Mouse (Mus musculus): Measurements from ENCODE around the gene Gdi1. TPM values are rescaled to one million over a fixed set of nuclear protein-coding genes. Genes with fewer than 3 reads are reported as not detected.

Gdi1 gene
- polyA plus RNA-seq (2015; fragmentation: Nextera tagmentation; extraction: Ambion mirVana): 950 and 1,103 TPM in 2 replicates

DNA sequence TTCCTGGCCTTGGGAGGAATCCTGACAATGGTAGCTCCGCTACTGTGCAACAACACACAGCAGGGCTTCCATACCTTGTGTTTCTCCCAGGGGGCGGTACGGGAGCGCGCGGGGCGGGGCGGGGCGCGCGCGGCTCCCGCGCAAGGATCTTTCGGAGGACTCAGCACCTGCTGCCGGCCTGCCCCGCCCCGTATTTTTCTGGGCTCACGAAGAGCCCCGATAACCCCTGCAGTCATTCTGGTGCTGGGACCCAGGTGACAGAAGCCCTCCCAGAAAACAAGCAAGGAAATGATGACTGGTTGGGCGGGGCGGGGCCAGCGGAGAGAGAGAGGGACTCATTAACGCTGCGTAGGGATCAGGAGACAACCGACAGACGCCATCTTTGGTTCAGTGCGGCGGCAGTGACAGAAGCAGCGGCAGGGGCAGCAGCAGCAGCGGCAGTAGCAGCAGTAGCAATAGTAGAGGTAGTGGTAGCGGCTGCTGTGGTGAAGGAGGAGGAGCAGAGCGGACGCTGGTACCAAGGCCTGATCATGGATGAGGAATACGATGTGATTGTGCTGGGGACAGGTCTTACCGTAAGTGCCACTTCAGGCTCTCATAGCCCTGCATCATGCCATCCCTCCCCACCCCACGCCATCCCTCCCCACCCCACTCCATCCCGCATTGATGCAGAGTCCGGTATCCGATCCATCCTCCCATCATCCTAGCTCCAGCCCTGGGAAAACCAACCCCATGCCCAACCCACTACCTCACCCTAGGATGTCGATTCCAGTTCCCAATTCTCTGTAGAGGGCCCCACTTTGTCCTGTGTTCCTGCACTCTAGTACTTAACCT, at the start of gene Gdi1:
Gene Gdi1, plus strand, starts transcription at position 132 of the 834 bp plus-strand sequence.
- Histone ChIP-seq H3K4me1 (replicated peaks; ENCODE audit: control insufficient read depth, insufficient read depth, low read length) (peaks cover 11% of the 10 kb centered on the region), H3K36me3 (ENCODE audit: control insufficient read depth, insufficient read depth) (peaks cover 6% of the 10 kb centered on the region; the same call in 1 of the 2 replicates), H3K4me2 (ENCODE audit: low read length) (peak within 1 kb of the TSS; percentile 70), H3K27me3 (replicated peaks; ENCODE audit: control insufficient read depth, insufficient read depth, low read length) (no peaks in the 10 kb centered on the region), H3K4me3 (replicated peaks; ENCODE audit: low read length) (peak within 1 kb of the TSS; percentile 67), H3K9ac (replicated peaks; ENCODE audit: low read depth, low read length) (peak within 1 kb of the TSS; percentile 76), H3K27ac (ENCODE audit: low read length) (peak within 1 kb of the TSS; percentile 96), H3K9me3 (ENCODE audit: control insufficient read depth, low read length) (no peaks in the 10 kb centered on the region)
- 18% methylated on average over 41 of the region's 41 CpGs for WGBS
- peak; percentile 84 for ATAC-seq

DNA sequence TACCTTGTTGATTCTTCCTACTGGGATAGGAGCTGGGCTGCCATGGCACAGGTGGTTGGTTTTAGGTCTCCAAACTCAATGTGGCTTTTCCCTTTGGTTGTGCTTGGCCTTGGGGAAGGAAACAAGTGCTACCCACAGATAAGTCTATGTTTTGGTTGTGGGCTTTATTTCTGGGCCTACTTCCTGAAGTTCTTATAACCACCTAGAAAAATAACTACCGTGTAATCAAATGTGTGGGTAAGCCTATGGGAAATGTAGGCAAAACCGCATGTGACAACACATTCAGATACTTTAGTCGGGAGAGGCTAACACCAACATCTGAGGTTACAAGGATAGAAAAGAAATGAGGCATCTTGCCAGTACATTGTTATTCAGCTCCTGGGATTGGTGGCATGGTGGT, 47.1 kb upstream of the Gdi1 start:
- no peak for ATAC-seq
- Histone ChIP-seq H3K9me3 (ENCODE audit: control insufficient read depth, low read length) (no peaks in the 10 kb centered on the region), H3K9ac (replicated peaks; ENCODE audit: low read depth, low read length) (no peak overlapping the region), H3K27ac (ENCODE audit: low read length) (no peak overlapping the region), H3K36me3 (ENCODE audit: control insufficient read depth, insufficient read depth) (no peaks in the 10 kb centered on the region), H3K4me3 (replicated peaks; ENCODE audit: low read length) (no peak overlapping the region), H3K4me2 (ENCODE audit: low read length) (no peak overlapping the region), H3K4me1 (replicated peaks; ENCODE audit: control insufficient read depth, insufficient read depth, low read length) (peaks cover 6% of the 10 kb centered on the region), H3K27me3 (replicated peaks; ENCODE audit: control insufficient read depth, insufficient read depth, low read length) (no peaks in the 10 kb centered on the region)
- 95% methylated on average over 3 of the region's 3 CpGs for WGBS

DNA sequence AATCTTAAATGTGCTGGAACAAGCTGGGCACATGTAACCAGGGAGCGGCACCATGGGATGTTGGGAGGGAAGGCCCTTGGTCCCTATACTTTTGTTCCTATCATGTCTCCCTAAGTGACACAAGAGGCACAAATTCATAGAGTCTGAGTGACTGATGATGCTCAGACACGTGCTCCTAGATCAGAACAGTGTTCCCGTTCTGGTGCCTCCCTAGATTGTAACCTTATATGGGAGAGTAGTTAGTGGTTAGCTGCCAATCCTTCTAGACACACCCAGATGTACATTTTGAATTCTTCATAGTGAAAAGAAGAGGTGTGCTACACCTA, 35.1 kb upstream of the Gdi1 start:
- 28% methylated on average over 3 of the region's 3 CpGs for WGBS
- H3K27ac ChIP-seq (ENCODE audit: low read length): peak overlapping the region; percentile 98
- ATAC-seq: peak; percentile 37
- H3K4me1 ChIP-seq (replicated peaks; ENCODE audit: control insufficient read depth, insufficient read depth, low read length): peaks cover 6% of the 10 kb centered on the region; the same call in 1 of the 2 replicates
- H3K27me3 ChIP-seq (replicated peaks; ENCODE audit: control insufficient read depth, insufficient read depth, low read length): no peaks in the 10 kb centered on the region
- H3K36me3 ChIP-seq (ENCODE audit: control insufficient read depth, insufficient read depth): peaks cover 4% of the 10 kb centered on the region
- H3K9me3 ChIP-seq (ENCODE audit: control insufficient read depth, low read length): no peaks in the 10 kb centered on the region
- H3K4me3 ChIP-seq (replicated peaks; ENCODE audit: low read length): peak overlapping the region; percentile 44
- peak overlapping the region; percentile 56 for H3K4me2 ChIP-seq (ENCODE audit: low read length)
- H3K9ac ChIP-seq (replicated peaks; ENCODE audit: low read depth, low read length): peak overlapping the region; percentile 66

DNA sequence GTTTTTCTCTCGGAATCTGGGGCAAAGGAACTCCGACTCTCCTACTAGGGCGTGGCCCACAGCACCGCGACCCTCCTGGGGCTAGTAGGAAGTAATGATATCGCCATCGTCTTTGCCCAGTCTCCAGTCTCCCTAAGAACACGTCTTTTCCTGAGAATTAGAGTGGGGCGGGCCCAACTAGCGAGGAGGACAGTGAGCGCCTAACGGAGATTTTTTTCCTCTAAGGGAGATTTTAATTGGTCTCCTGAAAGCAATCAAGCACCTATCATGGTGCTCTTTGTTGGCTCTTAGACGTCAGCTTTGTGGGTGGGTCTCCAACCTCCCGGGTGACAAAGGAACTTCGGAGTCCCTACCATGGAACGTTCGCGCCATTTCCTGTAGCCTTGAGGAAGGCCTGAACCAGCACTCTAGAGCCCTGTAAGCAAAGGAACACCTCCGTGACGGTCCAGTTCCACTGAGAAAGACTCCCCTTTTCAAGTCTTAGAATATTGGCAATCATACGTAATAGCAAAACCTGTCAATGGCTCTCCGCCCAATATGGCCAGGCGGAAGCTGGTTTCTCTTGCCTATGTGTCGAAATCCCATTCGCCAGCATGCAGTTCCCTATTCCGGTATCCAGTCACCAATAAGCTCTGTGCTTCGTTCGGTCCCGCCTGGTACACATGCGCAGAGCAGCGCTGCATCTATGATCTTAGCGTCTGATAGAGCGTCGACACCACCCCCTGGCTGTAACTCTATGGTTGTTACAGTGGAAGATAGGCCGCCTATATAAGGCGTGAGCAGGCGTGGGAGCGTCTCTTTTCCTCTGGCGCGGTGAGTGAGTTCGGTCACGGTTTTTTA, 34.5 kb upstream of the Gdi1 start, which contains the start of gene Rpl10:
Gene Rpl10, plus strand, starts transcription at position 751 of the 840 bp plus-strand sequence.
- Histone ChIP-seq H3K27ac (ENCODE audit: low read length) (peak within 1 kb of the TSS; percentile 98), H3K4me2 (ENCODE audit: low read length) (peak within 1 kb of the TSS; percentile 71), H3K4me3 (replicated peaks; ENCODE audit: low read length) (peak within 1 kb of the TSS; percentile 44), H3K27me3 (replicated peaks; ENCODE audit: control insufficient read depth, insufficient read depth, low read length) (no peaks in the 10 kb centered on the region), H3K9ac (replicated peaks; ENCODE audit: low read depth, low read length) (peak within 1 kb of the TSS; percentile 66), H3K36me3 (ENCODE audit: control insufficient read depth, insufficient read depth) (peaks cover 4% of the 10 kb centered on the region), H3K9me3 (ENCODE audit: control insufficient read depth, low read length) (no peaks in the 10 kb centered on the region), H3K4me1 (replicated peaks; ENCODE audit: control insufficient read depth, insufficient read depth, low read length) (peaks cover 6% of the 10 kb centered on the region; the same call in 1 of the 2 replicates)
- 20% methylated on average over 42 of the region's 42 CpGs for WGBS
- peak; percentile 94 for ATAC-seq

DNA sequence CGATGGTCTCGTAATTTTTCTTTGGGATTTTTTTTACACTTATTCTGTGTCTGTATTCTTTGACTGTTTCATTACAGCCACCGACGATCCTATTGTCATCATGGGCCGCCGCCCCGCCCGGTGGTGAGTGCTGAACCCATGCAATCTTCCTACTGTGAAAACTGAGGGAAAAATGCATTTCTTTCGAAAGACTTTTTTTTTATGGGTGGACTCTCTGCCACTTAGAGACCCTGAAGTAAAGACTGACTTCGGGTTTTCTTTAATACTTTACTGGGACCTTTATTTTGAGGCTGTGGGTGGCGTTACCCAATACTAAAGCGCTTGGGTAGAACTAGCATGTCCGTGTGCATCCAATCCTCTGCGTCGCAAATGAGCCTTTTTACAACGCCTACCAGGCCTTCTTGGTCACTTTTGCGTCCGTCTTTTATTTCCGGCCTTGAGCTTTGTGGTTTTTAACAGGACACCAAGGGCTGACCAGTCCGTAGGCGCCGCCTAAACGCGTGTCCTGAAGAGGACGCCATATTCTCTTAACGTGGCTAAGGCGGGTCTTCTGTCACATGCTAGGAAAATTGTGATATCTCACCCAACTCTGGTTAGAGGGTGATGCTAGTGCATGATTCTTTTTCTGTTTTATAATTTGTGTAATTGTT, 33.8 kb upstream of the Gdi1 start:
- Histone ChIP-seq H3K4me1 (replicated peaks; ENCODE audit: control insufficient read depth, insufficient read depth, low read length) (peaks cover 6% of the 10 kb centered on the region; the same call in 1 of the 2 replicates), H3K9ac (replicated peaks; ENCODE audit: low read depth, low read length) (peak overlapping the region; percentile 58), H3K4me3 (replicated peaks; ENCODE audit: low read length) (peak overlapping the region; percentile 44), H3K36me3 (ENCODE audit: control insufficient read depth, insufficient read depth) (peaks cover 4% of the 10 kb centered on the region), H3K27me3 (replicated peaks; ENCODE audit: control insufficient read depth, insufficient read depth, low read length) (no peaks in the 10 kb centered on the region), H3K4me2 (ENCODE audit: low read length) (peak overlapping the region; percentile 71), H3K9me3 (ENCODE audit: control insufficient read depth, low read length) (no peaks in the 10 kb centered on the region), H3K27ac (ENCODE audit: low read length) (peak overlapping the region; percentile 27; the same call in 1 of the 2 replicates)
- WGBS: 20% methylated on average over 27 of the region's 27 CpGs
- ATAC-seq: no peak

DNA sequence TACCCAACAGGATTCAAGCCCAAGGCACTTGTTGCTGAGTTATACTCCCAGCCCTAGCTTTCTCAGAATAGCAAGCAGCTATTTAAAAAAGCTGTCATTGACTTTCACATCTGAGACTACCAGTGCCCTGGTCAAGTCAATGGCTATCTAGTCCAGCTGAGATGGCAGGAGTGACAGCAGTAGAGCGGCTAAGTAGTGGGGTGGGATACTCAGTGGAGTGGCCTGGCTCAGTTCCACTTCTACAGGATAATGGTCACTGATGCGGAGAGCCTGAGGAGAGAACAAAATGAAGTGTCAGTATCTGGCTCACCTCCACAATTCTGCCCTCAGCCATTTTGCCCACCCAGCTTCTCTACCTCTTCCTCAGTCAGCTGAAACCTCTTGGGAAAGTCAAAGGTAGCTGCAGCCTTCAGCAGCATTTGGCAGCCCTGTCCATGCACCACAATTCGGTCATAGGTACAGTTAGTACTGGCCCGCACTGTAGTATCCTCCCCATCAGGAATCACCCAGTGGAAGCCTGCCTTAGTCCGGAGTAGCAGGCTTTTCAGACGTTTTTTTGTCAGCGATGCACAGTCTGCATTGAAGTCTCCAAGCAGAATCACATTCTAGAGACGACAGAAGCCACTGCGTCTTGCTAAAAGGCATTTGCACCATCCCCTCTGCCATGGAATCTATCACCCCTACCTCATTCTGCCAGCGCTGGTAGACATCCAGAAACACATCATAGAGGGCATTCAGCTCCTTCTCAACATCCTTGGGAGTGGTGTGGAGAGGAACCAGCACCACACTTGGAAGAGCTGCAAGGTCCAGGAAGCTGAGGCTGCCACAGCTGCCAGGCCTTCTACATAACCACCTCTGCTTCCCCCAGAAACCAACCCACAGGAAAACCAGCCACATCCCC, 31.1 kb upstream of the Gdi1 start:
- WGBS: 34% methylated on average over 10 of the region's 10 CpGs
- no peaks in the 10 kb centered on the region for H3K27me3 ChIP-seq (replicated peaks; ENCODE audit: control insufficient read depth, insufficient read depth, low read length)
- no peak overlapping the region for H3K27ac ChIP-seq (ENCODE audit: low read length)
- H3K4me2 ChIP-seq (ENCODE audit: low read length): no peak overlapping the region
- no peak overlapping the region for H3K9ac ChIP-seq (replicated peaks; ENCODE audit: low read depth, low read length)
- H3K4me1 ChIP-seq (replicated peaks; ENCODE audit: control insufficient read depth, insufficient read depth, low read length): peaks cover 6% of the 10 kb centered on the region; the same call in 1 of the 2 replicates
- H3K4me3 ChIP-seq (replicated peaks; ENCODE audit: low read length): no peak overlapping the region
- no peak for ATAC-seq
- H3K36me3 ChIP-seq (ENCODE audit: control insufficient read depth, insufficient read depth): peaks cover 4% of the 10 kb centered on the region
- H3K9me3 ChIP-seq (ENCODE audit: control insufficient read depth, low read length): no peaks in the 10 kb centered on the region

DNA sequence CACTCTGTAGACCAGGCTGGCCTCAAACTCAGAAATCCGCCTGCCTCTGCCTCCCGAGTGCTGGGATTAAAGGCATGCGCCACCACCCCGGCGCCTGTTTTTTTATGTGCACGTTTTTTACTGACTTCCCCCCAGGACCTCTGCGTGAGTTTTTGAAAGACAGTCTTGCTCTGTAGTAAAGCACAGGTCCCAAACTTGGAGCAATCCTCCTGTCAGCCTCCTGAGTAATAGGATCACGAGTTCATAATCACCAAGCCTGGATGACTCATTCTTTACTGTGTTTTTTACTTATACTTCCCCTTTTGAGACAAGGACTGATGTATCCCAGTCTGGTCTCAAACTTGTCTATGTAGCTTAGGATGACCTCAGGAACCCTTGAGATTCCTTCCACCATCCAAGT, 26.9 kb upstream of the Gdi1 start:
- WGBS: 69% methylated on average over 7 of the region's 8 CpGs
- H3K27ac ChIP-seq (ENCODE audit: low read length): no peak overlapping the region
- no peaks in the 10 kb centered on the region for H3K9me3 ChIP-seq (ENCODE audit: control insufficient read depth, low read length)
- peaks cover 7% of the 10 kb centered on the region; the same call in 1 of the 2 replicates for H3K4me1 ChIP-seq (replicated peaks; ENCODE audit: control insufficient read depth, insufficient read depth, low read length)
- no peaks in the 10 kb centered on the region for H3K27me3 ChIP-seq (replicated peaks; ENCODE audit: control insufficient read depth, insufficient read depth, low read length)
- H3K4me2 ChIP-seq (ENCODE audit: low read length): no peak overlapping the region
- peaks cover 4% of the 10 kb centered on the region for H3K36me3 ChIP-seq (ENCODE audit: control insufficient read depth, insufficient read depth)
- no peak overlapping the region for H3K4me3 ChIP-seq (replicated peaks; ENCODE audit: low read length)
- no peak for ATAC-seq
- H3K9ac ChIP-seq (replicated peaks; ENCODE audit: low read depth, low read length): no peak overlapping the region

DNA sequence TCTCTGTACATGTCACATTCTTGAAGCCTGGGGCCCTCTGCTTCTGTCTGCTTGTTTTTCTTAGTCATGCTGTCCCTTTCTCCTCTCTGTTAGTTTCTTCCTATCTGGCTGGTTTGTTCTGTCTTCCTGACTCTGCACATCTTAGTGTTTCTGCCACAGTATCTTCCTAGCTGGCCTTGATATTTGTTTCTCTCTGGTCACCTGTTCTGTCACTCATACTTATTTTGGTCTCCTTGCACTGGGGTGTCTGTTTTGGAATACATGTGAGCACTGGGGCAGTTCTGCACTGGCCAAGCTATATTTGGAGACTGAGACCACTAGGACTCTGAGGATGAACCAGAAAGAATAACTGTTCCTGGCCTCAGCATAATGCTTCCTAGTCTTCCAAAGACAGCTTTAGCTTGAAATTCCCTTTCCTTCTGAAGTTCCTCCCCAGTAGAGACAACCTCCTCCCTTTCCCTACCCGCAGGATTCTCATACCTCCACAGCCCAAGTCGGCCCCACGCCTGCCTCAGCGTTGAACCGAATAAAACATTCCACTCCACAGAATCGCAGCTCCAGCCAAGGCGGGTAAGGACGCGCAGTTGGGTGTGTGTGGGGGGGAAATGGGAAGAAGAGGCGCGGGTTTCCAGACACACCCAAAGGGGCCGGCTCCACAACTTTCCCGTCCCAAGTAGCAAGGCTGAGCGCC, 23.6 kb upstream of the Gdi1 start:
- 9% methylated on average over 14 of the region's 14 CpGs for WGBS
- H3K36me3 ChIP-seq (ENCODE audit: control insufficient read depth, insufficient read depth): no peaks in the 10 kb centered on the region
- peak overlapping the region; percentile 74 for H3K4me2 ChIP-seq (ENCODE audit: low read length)
- no peak overlapping the region for H3K27ac ChIP-seq (ENCODE audit: low read length)
- peak overlapping the region; percentile 78 for H3K9ac ChIP-seq (replicated peaks; ENCODE audit: low read depth, low read length)
- peak overlapping the region; percentile 61 for H3K4me3 ChIP-seq (replicated peaks; ENCODE audit: low read length)
- peaks cover 18% of the 10 kb centered on the region for H3K4me1 ChIP-seq (replicated peaks; ENCODE audit: control insufficient read depth, insufficient read depth, low read length)
- ATAC-seq: no peak; the same call in 1 of the 2 replicates
- H3K9me3 ChIP-seq (ENCODE audit: control insufficient read depth, low read length): no peaks in the 10 kb centered on the region
- no peaks in the 10 kb centered on the region for H3K27me3 ChIP-seq (replicated peaks; ENCODE audit: control insufficient read depth, insufficient read depth, low read length)

Measured in forebrain, embryonic 16.5 days (tissue).